In genomic region chr10:80826151-80827062, GRCm38 (mm10) we compare ENCODE assay signal across 8 mouse cellular contexts. TPM values are rescaled to one million over a fixed set of nuclear protein-coding genes. Genes with fewer than 3 reads are reported as not detected.
DNase-seq lines count a peak whose midpoint lies in the region; ATAC-seq lines count a peak whose summit lies in the region.

TSS of gene Oaz1 (plus strand) at chr10:80826656.

- peaks cover 12% of the 10 kb centered on the region for H3K4me1 ChIP-seq in hindbrain, embryonic 16.5 days (ENCODE audit: control insufficient read depth, insufficient read depth, low read depth, low read length)

- H3K36me3 ChIP-seq in hindbrain, embryonic 16.5 days (ENCODE audit: control insufficient read depth, insufficient read depth, low read length), result peaks cover 11% of the 10 kb centered on the region
- peaks cover 10% of the 10 kb centered on the region for H3K36me3 ChIP-seq in macrophage (ENCODE audit: inconsistent target)

- H3K4me2 ChIP-seq in hindbrain, embryonic 16.5 days (ENCODE audit: low read length), result peak within 1 kb of the TSS; percentile 98

- H3K27ac ChIP-seq in hindbrain, embryonic 16.5 days (ENCODE audit: low read depth, low read length), result peak within 1 kb of the TSS; percentile 92
- H3K27ac ChIP-seq in macrophage, result peak within 1 kb of the TSS; percentile 50

- WGBS in hindbrain, embryonic 16.5 days, result 0% methylated on average over 63 of the region's 82 CpGs
- WGBS in macrophage (ENCODE audit: missing documents), result under 1% methylated on average over 65 of the region's 82 CpGs

- peak within 1 kb of the TSS; percentile 77 for H3K4me3 ChIP-seq in hindbrain, embryonic 16.5 days (ENCODE audit: low read length)
- peak within 1 kb of the TSS; percentile 73 for H3K4me3 ChIP-seq in macrophage (ENCODE audit: inconsistent target)

- peak; percentile 98 for DNase-seq in WW6 (ENCODE audit: low read depth, low spot score)
- peak; percentile 97 to 99 for DNase-seq in cerebellum, postnatal 4 days (ENCODE audit: low spot score in 2 of 2)
- peak; percentile 100 for DNase-seq in gastrocnemius, adult 18-20 months (ENCODE audit: low spot score)
- DNase-seq in left cerebral cortex, adult 18-20 months (ENCODE audit: low spot score in 2 of 2), result peak; percentile 98 to 99
- peak; percentile 100 for DNase-seq in right cerebral cortex, adult 18-20 months
- DNase-seq in urinary bladder, postnatal 10 days (ENCODE audit: low spot score), result peak; percentile 85

- H3K27me3 ChIP-seq in hindbrain, embryonic 16.5 days (replicated peaks; ENCODE audit: control insufficient read depth, insufficient read depth, low read length), result no peaks in the 10 kb centered on the region

- H3K79me2 ChIP-seq in macrophage (ENCODE audit: inconsistent target), result peaks cover 19% of the 10 kb centered on the region

- H3K9ac ChIP-seq in hindbrain, embryonic 16.5 days (ENCODE audit: low read depth, low read length), result peak within 1 kb of the TSS; percentile 92

- peak; percentile 98 for ATAC-seq in hindbrain, embryonic 16.5 days

- no peaks in the 10 kb centered on the region for H3K9me3 ChIP-seq in hindbrain, embryonic 16.5 days (ENCODE audit: control insufficient read depth, low read length)

RNA-seq across cellular contexts. Expression of gene Oaz1, which starts in this region (rescaled TPM):
- 100 to 1,000 TPM; 698 to 770 TPM for total RNA-seq in gastrocnemius, adult 18-20 months (2021)
- polyA plus RNA-seq in hindbrain, embryonic 16.5 days (2015; fragmentation: Nextera tagmentation; extraction: Ambion mirVana), result 1,272 and 1,293 TPM in 2 replicates
- total RNA-seq in left cerebral cortex, adult 18-20 months (2021), result 100 to 1,000 TPM; 517 to 561 TPM
- 100 to 1,000 TPM in 5 of 26 experiments, 10 to 100 TPM in 21; 55.5 to 130 (median 89.1) TPM for total RNA-seq in macrophage (2018; cell fraction: chromatin; rRNA removed)
- 100 to 1,000 TPM; 360 to 577 (median 437) TPM for total RNA-seq in macrophage (2018; cell fraction: cytosol; rRNA removed)
- 100 to 1,000 TPM in 24 of 26 experiments, 10 to 100 TPM in 2; 94.0 to 194 (median 134) TPM for total RNA-seq in macrophage (2018; cell fraction: nucleus; rRNA removed)
- polyA plus RNA-seq in macrophage (2018), result 170 to 604 TPM (median 522 TPM) in 3 replicates

Comparison
In these comparisons a context has a peak if more than half of its experiments do, and no peak if none do; other contexts are left out.
1. Peak in every context shown above with its lines: DNase-seq, ATAC-seq, H3K4me3 ChIP-seq and H3K27ac ChIP-seq.